Mouse (Mus musculus): ENCODE measurements around the gene Ptprk. TPM values are rescaled to one million over a fixed set of nuclear protein-coding genes. Genes with fewer than 3 reads are reported as not detected.

Gene Ptprk
- total RNA-seq, 2 experiments from 2014 or later = 82.2 to 85.5 TPM

DNA sequence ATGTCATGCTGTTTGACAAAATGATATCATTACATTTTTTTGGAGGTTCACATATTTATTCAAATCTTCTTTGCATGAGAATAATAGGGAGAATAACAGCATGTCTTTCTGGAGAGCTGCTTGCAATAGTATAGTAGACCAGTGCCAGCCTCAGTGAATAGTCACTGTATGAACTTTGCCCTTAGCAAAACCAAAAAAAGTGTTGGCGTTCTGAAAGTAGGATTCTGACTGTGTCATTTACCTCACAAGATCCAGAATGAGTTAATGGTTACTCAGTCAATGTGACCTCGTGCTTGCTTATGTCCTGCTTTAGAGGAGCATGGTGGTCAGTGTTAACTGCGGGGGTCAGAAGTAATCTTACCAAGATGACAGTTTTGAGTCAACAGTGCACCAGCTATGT, 187.5 kb downstream of the Ptprk start:
- DNase-seq (ENCODE audit: extremely low spot score in 1 of 2, low spot score in 2 of 2) = no peak
- no peak for TF ChIP-seq CTCF (IDR thresholded peaks at IDR 0.05)
- Histone ChIP-seq H3K27ac (no peak overlapping the region), H3K4me3 (no peak overlapping the region)
- intact Hi-C loops (cut with DNase I) = no loop called here

DNA sequence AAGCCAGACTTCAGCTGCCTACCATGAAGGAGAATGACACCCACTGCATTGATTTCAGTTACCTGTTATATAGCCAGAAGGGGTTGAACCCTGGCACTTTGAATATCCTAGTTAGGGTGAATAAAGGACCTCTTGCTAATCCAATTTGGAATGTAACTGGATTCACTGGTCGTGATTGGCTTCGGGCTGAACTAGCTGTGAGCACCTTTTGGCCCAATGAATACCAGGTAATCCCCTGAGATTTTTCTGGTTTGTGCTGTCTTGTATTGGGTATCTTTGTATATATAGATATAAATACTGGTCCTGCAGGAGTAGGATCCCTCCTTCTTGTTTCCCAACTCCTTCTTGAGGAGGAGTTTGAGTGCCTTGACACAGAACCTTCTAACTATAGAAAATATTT, 188.9 kb downstream of the Ptprk start:
- intact Hi-C loops (cut with DNase I) = no loop called here
- no peak for DNase-seq (ENCODE audit: extremely low spot score in 1 of 2, low spot score in 2 of 2)
- Histone ChIP-seq H3K27ac (no peak overlapping the region), H3K4me3 (no peak overlapping the region)
- TF ChIP-seq CTCF (IDR thresholded peaks at IDR 0.05) = no peak

DNA sequence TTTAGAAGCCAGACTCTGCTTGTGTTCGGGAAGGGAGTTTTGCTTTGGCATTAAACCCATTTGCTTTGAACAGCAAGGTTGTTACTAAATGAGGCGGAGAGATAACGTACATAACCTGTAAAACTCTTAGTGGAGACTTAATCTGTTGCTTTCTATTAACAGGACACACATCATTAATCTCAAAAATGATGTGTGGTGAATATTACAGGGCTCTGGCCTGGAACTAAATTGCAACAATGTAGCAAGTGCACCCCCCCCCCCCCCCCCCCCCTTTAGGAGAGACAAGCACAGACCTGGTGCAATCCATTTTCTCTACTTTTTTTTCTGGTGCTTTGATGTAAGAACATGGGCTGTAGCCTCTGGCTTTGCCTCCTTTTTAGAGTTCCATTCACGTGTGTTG, 195.7 kb downstream of the Ptprk start:
- H3K4me3 ChIP-seq = no peak overlapping the region
- no peak for TF ChIP-seq CTCF (IDR thresholded peaks at IDR 0.05)
- intact Hi-C loops (cut with DNase I) = no loop called here
- no peak overlapping the region for H3K27ac ChIP-seq
- no peak for DNase-seq (ENCODE audit: extremely low spot score in 1 of 2, low spot score in 2 of 2)

DNA sequence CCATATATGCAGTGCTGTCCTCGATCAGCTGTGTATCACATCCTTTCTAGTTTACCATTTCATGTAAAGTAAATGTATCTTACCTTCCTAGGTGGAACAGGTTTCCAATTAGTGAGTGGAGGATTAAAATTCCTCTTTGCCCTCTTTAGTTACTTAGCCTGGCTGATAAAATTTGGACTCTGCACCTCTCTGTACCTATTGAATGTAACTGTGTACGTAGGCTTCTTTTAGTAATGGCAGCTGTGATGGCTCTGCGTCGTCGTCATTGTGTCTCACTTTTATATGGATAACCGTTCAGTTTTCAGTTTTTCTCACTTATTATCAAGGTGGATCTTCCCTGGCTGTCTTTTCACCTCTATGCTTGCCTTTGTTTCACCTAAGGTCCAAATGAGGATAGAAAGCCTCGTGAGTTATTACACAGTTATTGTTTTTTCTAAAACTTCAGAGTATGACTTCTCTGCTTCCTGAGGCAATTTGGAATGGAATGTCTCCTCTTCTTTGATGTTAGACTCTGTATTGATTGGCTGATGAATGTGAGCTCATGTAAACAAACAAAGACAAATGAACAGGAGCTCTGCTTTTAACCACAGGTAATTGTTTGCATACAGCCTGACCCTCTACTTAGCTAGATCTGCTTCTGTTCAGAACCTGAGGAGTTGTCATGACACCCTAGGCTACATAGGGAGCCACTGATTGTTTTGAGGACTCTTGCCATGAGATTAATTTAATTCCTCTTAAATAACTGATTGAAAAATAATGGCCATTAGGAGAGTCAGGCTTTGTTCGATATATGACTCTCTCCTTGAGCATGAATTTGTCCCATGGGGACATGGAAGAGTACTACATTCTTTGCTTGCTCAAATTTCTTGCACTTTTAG, 197.3 kb downstream of the Ptprk start:
- DNase-seq (ENCODE audit: extremely low spot score in 1 of 2, low spot score in 2 of 2) = no peak
- TF ChIP-seq CTCF (IDR thresholded peaks at IDR 0.05) = no peak
- Histone ChIP-seq H3K27ac (no peak overlapping the region), H3K4me3 (no peak overlapping the region)
- intact Hi-C loops (cut with DNase I) = no loop called here

DNA sequence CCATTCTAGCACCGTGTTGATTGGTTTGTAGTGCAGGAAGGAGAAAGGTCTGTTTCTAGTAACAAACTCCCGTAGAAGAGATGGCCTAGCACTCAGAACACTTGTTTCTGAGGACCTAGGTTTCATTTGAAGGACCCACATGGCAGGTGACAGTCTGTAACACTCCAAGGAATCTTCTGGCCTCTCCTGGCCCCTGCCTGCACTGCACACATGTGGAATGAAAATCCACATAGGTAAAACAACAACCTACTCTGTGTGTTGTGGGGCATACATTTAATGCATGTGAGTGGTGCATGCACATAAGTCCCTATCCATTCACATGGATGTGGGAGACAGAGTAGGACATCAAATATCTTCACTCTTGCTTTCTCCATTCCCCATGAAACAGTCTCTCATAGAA, 204.1 kb downstream of the Ptprk start:
- peak; percentile 28 for TF ChIP-seq CTCF (IDR thresholded peaks at IDR 0.05)
- no peak for DNase-seq (ENCODE audit: extremely low spot score in 1 of 2, low spot score in 2 of 2)
- Histone ChIP-seq H3K27ac (no peak overlapping the region), H3K4me3 (no peak overlapping the region)
- intact Hi-C loops (cut with DNase I) = no loop called here

DNA sequence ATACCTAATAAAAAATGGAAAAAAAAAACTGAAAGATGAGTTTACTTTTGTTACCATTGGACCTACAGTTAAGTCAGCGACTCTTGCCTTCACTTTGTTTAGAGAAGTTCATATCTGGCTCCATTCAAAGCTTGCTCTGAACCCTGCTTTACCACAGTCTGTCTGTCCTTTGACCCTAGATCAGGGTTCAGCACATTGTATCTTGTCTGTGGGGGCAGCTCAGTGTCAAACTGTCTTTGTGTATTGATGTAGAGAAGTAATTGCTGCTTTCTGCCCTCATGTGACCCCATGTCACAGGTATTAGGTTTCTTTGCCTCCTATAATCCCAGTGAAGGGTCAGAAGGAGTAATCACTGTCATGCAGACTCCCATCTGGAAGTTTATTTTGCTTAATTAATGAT, 222.9 kb downstream of the Ptprk start:
- no peak for DNase-seq (ENCODE audit: extremely low spot score in 1 of 2, low spot score in 2 of 2)
- TF ChIP-seq CTCF (IDR thresholded peaks at IDR 0.05) = no peak
- H3K27ac ChIP-seq = no peak overlapping the region
- intact Hi-C loops (cut with DNase I) = no loop called here
- no peak overlapping the region for H3K4me3 ChIP-seq

DNA sequence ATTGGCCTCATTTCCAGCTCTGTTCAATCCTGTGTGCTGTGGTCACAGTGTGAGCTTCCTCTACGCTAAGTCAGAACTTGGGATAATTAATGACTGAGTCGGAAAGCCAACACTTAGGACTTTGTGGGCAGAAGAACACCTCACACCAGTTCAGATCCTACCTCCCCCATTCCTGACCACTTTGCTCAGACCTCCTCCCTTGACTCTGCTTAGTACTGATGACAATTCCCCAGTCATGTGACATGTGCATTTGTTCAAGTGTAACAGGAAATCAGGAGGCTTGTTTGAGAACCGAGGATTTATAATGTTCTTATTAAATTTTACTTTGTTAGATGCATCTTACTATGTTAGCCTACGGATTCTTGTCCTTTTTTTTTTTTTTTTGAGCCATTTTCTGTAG, 224.6 kb downstream of the Ptprk start:
- TF ChIP-seq CTCF (IDR thresholded peaks at IDR 0.05) = no peak
- DNase-seq (ENCODE audit: extremely low spot score in 1 of 2, low spot score in 2 of 2) = no peak
- intact Hi-C loops (cut with DNase I) = no loop called here
- H3K27ac ChIP-seq = no peak overlapping the region
- H3K4me3 ChIP-seq = no peak overlapping the region

DNA sequence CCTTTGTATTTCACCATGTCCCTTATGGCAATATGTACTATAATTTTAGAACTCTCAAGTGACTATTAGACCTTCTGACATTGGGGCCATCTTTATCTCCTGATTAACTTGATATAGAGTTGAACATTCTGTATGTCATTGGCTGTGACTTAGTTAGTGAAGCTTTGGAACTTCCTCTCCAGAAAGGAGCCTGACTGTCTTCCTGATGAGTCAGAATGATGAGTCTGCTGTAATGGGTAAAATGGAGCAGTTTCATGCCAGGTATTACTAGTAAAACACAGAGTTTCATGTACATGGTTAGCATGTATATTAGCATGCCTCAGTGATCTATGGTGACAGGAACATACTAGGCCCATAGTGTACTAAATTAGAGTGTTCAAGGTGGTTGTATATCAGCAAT, 229.2 kb downstream of the Ptprk start:
- Histone ChIP-seq H3K4me3 (no peak overlapping the region), H3K27ac (no peak overlapping the region)
- DNase-seq (ENCODE audit: extremely low spot score in 1 of 2, low spot score in 2 of 2) = no peak
- intact Hi-C loops (cut with DNase I) = no loop called here
- no peak for TF ChIP-seq CTCF (IDR thresholded peaks at IDR 0.05)

DNA sequence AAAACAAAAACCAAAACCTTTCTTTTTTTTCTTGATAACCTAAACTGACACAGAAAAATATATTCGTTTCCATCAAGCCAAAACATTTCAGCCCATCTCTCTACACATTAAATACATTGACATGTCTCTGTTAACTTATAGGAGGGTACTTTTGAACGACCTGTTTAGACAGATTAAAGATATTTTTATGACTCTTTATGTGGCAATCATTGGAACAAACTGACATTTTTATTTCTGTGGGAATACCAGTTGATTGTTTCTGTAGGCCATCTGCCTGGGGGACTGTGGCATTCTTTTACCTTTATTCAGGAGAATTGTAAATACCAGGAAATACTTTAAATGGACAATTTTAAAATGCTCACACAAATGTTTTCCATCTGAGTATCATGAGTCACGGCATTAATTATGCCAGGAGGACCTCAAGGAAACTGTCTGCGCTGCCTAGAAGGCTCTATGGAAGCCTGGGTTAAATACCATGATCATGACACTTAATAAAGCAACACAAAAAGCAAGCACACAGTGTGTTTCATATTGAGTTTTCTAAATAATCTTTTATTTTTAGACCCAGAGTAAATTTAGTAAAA, 229.8 kb downstream of the Ptprk start:
- DNase-seq (ENCODE audit: extremely low spot score in 1 of 2, low spot score in 2 of 2) = no peak
- intact Hi-C loops (cut with DNase I) = no loop called here
- no peak for TF ChIP-seq CTCF (IDR thresholded peaks at IDR 0.05)

DNA sequence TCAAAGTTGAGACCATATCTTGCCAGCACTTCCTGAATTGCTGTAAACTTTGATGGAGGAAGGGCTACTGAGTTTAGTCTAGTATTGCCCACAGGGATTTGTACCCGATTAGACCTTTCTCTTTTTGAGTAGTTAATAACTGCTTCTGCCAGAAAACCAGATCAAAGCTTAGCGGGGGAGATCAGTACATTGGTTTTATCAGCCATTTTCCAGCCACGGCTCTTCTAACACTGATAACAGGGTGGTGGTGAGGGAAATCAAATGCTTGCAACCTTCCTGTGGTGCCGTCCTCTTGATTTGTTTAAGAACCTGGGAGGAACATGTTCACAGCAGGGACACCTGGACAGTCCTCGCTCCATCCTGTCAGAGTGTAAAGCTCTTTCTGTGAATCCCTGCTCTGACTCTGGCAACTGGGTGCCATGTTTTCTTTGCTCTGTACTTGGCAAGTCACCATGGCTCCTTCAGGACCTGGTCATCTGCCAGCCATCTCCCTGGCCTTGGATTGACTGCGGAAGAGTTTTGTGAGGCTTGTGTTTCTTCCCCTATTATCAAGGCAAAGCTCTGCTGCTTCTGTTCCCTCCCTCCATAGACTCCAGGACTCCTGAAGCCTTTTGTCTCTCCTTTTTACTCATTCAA, 231.9 kb downstream of the Ptprk start:
- H3K27ac ChIP-seq = no peak overlapping the region
- TF ChIP-seq CTCF (IDR thresholded peaks at IDR 0.05) = no peak
- no peak overlapping the region for H3K4me3 ChIP-seq
- DNase-seq (ENCODE audit: extremely low spot score in 1 of 2, low spot score in 2 of 2) = no peak
- intact Hi-C loops (cut with DNase I) = no loop called here

More for the DNA sequence above, 229.8 kb downstream of the Ptprk start:
- H3K27ac ChIP-seq = no peak overlapping the region
- H3K4me3 ChIP-seq = no peak overlapping the region

DNA sequence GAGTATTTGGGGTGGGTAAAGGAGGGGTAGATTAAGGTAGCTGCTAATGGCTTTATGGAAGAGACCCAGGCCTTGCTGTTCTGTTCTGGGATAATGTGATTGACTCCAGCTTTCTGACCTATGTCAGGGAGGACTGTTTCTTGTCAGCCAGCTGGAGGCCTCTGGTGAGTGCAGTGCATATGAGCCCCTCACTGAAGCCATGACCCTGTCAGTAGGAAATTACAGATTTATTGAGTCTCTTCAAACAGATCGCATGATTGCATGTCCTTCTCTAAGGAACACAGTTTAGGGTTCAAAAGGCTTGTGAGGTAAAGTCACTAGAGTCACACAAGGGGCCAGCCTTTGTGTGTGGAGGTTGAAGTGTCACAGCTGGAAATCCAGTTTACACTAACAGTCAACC, 236.7 kb downstream of the Ptprk start:
- no peak overlapping the region for H3K27ac ChIP-seq
- no peak overlapping the region for H3K4me3 ChIP-seq
- DNase-seq (ENCODE audit: extremely low spot score in 1 of 2, low spot score in 2 of 2) = no peak
- intact Hi-C loops (cut with DNase I) = no loop called here
- TF ChIP-seq CTCF (IDR thresholded peaks at IDR 0.05) = no peak

DNA sequence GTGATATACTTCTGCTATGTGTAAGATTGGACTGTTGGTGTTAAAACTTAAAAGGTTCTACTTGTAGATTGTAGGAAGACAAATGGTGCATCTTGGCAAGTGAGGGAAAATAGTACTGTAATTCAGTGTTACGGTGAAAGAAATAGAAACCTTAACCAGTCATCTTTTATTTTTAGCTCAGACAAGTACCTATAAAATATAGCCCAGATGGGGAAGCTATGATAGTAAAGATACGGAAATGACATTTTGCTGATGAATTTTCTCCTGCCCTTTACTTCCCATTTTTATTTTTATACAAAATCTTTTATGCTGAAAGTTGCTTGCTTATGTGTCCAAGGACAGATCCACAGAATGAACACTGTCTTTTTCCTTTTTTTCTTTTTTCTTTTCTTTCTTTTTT, 248.4 kb downstream of the Ptprk start:
- no peak for DNase-seq (ENCODE audit: extremely low spot score in 1 of 2, low spot score in 2 of 2)
- intact Hi-C loops (cut with DNase I) = no loop called here
- TF ChIP-seq CTCF (IDR thresholded peaks at IDR 0.05) = no peak
- Histone ChIP-seq H3K27ac (no peak overlapping the region), H3K4me3 (no peak overlapping the region)

Data from left cerebral cortex, adult 2 months (tissue).